Mouse (Mus musculus) MN1 (cell line): ENCODE data around the gene Foxo4.

Experiments used
- DNase-seq: peaks from one replicate; pipeline ENCODE4 v3.0.0-alpha.2; 2016; ENCODE audit warnings: low spot score

Foxo4 gene

DNA sequence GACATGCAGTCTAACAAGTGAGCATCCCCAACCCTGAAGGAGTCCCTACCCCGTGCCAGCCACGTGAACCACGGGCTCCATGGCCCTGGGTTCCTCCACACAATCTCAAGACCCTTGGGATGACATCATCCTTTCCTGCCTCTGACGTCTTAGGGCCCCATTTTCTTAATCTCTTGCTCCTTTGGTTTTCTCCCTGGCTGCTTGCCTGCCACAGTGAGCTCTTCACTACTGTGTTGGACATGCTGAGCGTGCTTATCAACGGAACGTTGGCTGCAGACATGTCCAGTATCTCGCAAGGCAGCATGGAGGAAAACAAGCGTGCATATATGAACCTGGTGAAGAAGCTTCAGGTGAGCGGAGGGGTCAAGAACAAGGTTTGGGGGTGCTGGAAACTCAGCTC lies 35.8 kb downstream of the Foxo4 start:
- DNase-seq, result no peak

DNA sequence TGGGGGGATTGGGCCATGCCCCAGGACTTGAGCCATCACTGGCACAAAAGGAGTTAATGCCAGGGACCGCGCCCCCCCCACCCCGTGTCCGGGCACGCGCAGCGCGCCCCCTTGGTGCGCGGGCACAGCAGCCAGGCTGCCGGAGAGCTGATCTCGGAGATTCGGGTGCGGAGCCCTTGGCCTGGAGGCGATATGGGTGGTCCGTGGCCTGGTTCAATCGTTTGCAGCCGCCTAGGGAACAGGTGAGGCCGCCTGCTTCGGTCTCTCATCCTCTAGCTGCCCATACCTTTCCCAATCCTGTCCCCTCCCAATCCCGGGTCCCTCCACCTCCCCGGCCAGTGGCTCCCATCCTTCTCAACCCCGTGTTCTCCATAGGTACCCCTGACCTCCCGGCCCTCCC lies 44.7 kb downstream of the Foxo4 start, which contains the start of gene Nlgn3:
Nlgn3 (plus strand) TSS at position 114 of the 400 bp plus-strand sequence.
- no peak for DNase-seq

- DNase-seq, result no peak
Observed at GRCm38 (mm10) chrX:101299473-101300426, 45.4 kb downstream of the Foxo4 start.

GRCm38 (mm10) chrX:101300427-101301030 lies 46.2 kb downstream of the Foxo4 start:
- no peak for DNase-seq

DNA sequence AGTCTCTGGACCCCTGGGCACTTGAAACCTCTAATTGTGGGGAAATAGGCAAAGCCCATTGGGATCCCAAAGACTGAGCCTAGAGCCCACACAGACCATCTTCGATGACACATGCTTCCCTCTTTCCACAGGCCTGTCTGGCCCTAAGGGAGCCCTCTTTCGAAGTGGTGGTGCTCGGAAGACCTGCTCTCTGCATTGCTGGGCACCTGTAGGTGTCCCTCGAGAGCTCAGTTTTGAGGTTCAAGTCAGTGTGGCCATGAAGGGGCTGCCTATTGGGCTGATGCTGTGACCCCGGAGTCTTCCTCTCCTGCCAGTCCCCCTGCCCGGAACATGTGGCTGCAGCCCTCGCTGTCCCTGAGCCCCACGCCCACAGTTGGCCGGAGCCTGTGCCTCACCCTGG lies 47.3 kb downstream of the Foxo4 start:
- no peak for DNase-seq

- no peak for DNase-seq
Observed at GRCm38 (mm10) chrX:101304646-101305045, 50.3 kb downstream of the Foxo4 start.

GRCm38 (mm10) chrX:101309299-101309698 lies 55.0 kb downstream of the Foxo4 start:
- no peak for DNase-seq
